Comparison of ENCODE assay signal across 17 mouse cellular contexts in genomic region chr9:20894629-20895028, GRCm38 (mm10).
"Had no signal": no experiment of that assay in that cellular context is flagged by ENCODE, and none has a peak within 500 bp of the region (broad histone marks: within the 10 kb centered on the region; RNA-seq: fewer than 3 reads in every experiment).

No protein-coding gene starts in this region.

- H3K9ac ChIP-seq: liver, embryonic 13.5 days; liver, embryonic 15.5 days; lung, embryonic 14.5 days; midbrain, embryonic 12.5 days; neural tube, embryonic 12.5 days had no signal

- H3K4me2 ChIP-seq: liver, embryonic 13.5 days; liver, embryonic 15.5 days; lung, embryonic 14.5 days; midbrain, embryonic 12.5 days; neural tube, embryonic 12.5 days had no signal

- H3K4me3 ChIP-seq: liver, embryonic 13.5 days; liver, embryonic 15.5 days; midbrain, embryonic 10.5 days; midbrain, embryonic 12.5 days; myocyte; neural tube, embryonic 12.5 days had no signal

- ATAC-seq: midbrain, embryonic 16.5 days had no signal

- H3K27ac ChIP-seq: midbrain, embryonic 10.5 days; midbrain, embryonic 12.5 days; neural tube, embryonic 12.5 days had no signal

- H3K9me3 ChIP-seq: liver, embryonic 13.5 days; liver, embryonic 15.5 days; midbrain, embryonic 10.5 days; midbrain, embryonic 12.5 days; neural tube, embryonic 12.5 days had no signal

- H3K27me3 ChIP-seq: liver, embryonic 13.5 days; liver, embryonic 15.5 days; midbrain, embryonic 12.5 days; neural tube, embryonic 12.5 days had no signal

- DNase-seq: liver, embryonic 13.5 days; lung, adult 18-20 months; lung, embryonic 14.5 days; lung, postnatal 10 days; lung, postnatal 4 days; midbrain, embryonic 14.5 days; right cerebral cortex, postnatal 14 days; spleen, adult 18-20 months; thymus, adult 18-20 months; thymus, postnatal 14 days; thymus, postnatal 36 days had no signal
